10 mouse cellular contexts compared by ENCODE assay signal in the genomic region with DNA sequence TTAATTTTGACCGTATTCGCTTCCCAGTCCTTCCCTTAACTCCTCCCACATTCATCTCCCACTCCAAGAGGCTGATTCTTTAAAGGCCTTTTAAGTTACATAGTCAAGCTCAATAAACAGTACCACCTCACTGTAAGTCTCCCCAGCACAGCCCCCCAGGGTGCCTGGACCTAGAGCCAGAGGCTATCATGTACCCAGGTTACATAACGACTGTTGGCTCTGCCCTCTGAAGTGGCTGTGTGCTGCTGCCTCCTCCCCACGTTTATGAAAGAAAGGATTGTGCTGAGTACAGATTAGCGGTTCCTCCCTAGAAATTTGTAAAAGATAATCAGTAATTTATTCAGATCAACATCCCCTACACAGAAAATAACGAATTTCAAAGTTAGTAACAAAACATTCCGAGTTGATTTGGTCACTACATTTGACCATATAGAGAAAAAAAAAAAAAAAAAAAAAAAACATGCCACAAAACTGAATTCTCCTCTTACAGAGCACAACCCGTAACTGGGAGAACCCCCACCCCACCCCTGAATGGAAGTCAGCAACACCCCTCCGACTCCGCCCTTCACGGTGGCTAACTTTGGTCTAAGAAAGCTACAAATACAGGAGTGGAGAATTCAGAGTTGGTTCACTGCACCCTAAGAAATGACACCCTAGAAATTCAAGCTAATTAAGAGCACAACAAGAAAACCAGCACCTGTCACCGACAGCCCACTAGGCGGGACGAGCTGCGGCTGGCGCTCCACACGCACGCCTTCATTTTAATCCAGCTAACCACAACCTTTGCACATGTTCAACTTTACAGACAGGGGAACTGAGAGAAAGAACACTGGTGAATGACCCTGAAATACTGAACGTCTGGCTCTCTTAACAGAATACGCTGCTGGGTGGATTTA. TPM values are rescaled to one million over a fixed set of nuclear protein-coding genes. Genes with fewer than 3 reads are reported as not detected.
A peak's percentile ranks its signal among the peaks of the same experiment; 100 is the strongest.
DNase-seq lines count a peak whose midpoint lies in the region; ATAC-seq and TF ChIP-seq lines count a peak whose summit lies in the region.
"Had no signal": no experiment of that assay in that cellular context is flagged by ENCODE, and none has a peak within 500 bp of the region (broad histone marks: within the 10 kb centered on the region; RNA-seq: fewer than 3 reads in every experiment).

No protein-coding gene starts in this region.

- H3K4me2 ChIP-seq in CH12.LX (ENCODE audit: insufficient read depth, low read depth, poor library complexity, severe bottlenecking), result peak overlapping the region; percentile 93
- no peak overlapping the region for H3K4me2 ChIP-seq in forebrain, embryonic 12.5 days
- H3K4me2 ChIP-seq: neural tube, embryonic 15.5 days had no signal

- ATAC-seq in frontal cortex, adult (ENCODE audit: low TSS enrichment), result 0 out of 2 replicates have a peak, but pooled peaks have one; percentile 13
- peak; percentile 59; the same call in 1 of the 2 replicates for ATAC-seq in forebrain, embryonic 12.5 days (ENCODE audit: low FRiP score)
- ATAC-seq in monocyte, adult 5-6 weeks (replicated peaks; ENCODE audit: insufficient number of reproducible peaks, low FRiP score, low TSS enrichment, poor library complexity, severe bottlenecking), result 0 out of 2 replicates have a peak, but pooled peaks have one; percentile 18
- no peak for ATAC-seq in erythroid progenitor cell, adult 5-6 weeks (replicated peaks; ENCODE audit: low FRiP score, poor library complexity, severe bottlenecking)

- TF ChIP-seq EP300 in CH12.LX (IDR thresholded peaks at IDR 0.05; ENCODE audit: low read length), result peak; percentile 73

- peaks cover 25 to 90% of the 10 kb centered on the region in 2 experiments for H3K4me1 ChIP-seq in CH12.LX (ENCODE audit: control insufficient read depth in 1 of 2, insufficient read depth in 2 of 2)
- peaks cover 16% of the 10 kb centered on the region for H3K4me1 ChIP-seq in forebrain, embryonic 12.5 days
- H3K4me1 ChIP-seq: limb, embryonic 10.5 days had no signal

- no peak for TF ChIP-seq RAD21 in CH12.LX (IDR thresholded peaks at IDR 0.05; ENCODE audit: low read depth, low read length)

- H3K36me3 ChIP-seq in CH12.LX (replicated peaks in 1 of 2; ENCODE audit: control insufficient read depth in 1 of 2, insufficient read depth in 1 of 2, low read length in 1 of 2), result peaks cover 4 to 26% of the 10 kb centered on the region in 2 experiments
- H3K36me3 ChIP-seq in forebrain, embryonic 12.5 days (replicated peaks), result peaks cover 10% of the 10 kb centered on the region

- 52% methylated on average over 20 of the region's 20 CpGs for WGBS in forebrain, embryonic 12.5 days

- TF ChIP-seq POLR2A in CH12.LX (IDR thresholded peaks at IDR 0.05; ENCODE audit: low read depth, low read length), result peak; percentile 33; the same call in 1 of the 2 replicates

- no peak for DNase-seq in frontal cortex, postnatal 25 days (ENCODE audit: low spot score in 2 of 2)
- peak; percentile 80 for DNase-seq in CH12.LX (ENCODE audit: extremely low read depth)
- DNase-seq in adrenal gland, postnatal 10 days, result no peak
- DNase-seq in adrenal gland, adult (ENCODE audit: inconsistent age in 2 of 2, low spot score in 1 of 2), result no peak

- H3K4me3 ChIP-seq in CH12.LX (replicated peaks in 1 of 3; ENCODE audit: low read depth in 2 of 3, low read length in 2 of 3, poor library complexity in 1 of 3), result peak overlapping the region in 2 of 3 experiments; percentile 19 to 25
- no peak overlapping the region for H3K4me3 ChIP-seq in forebrain, embryonic 12.5 days (replicated peaks)
- H3K4me3 ChIP-seq: limb, embryonic 10.5 days; neural tube, embryonic 15.5 days had no signal

- no peak for TF ChIP-seq CTCF in CH12.LX (conservative IDR thresholded peaks at IDR 0.05 in 1 of 2, IDR thresholded peaks at IDR 0.05 in 1 of 2; ENCODE audit: low read depth in 2 of 2, low read length in 2 of 2)

- H3K79me2 ChIP-seq in CH12.LX (replicated peaks; ENCODE audit: control insufficient read depth, extremely low read depth, insufficient read depth, poor library complexity, severe bottlenecking), result peaks cover 7% of the 10 kb centered on the region; the same call in 1 of the 2 replicates

- in situ Hi-C loops in CH12.LX (cut with MboI; ENCODE audit: low pct_ligation_motif_present, low pct_unique_long_range_greater_than_20kb, low sequenced_read_pairs), result loop anchor here (10.0 kb wide), 1 partner anchor 45 kb away; a partner anchor contains a TSS

- no peaks in the 10 kb centered on the region for H3K9me3 ChIP-seq in CH12.LX (replicated peaks; ENCODE audit: low read length)
- H3K9me3 ChIP-seq in forebrain, embryonic 12.5 days, result no peaks in the 10 kb centered on the region
- H3K9me3 ChIP-seq: limb, embryonic 10.5 days; neural tube, embryonic 15.5 days had no signal

- no peaks in the 10 kb centered on the region for H3K27me3 ChIP-seq in CH12.LX (replicated peaks)
- H3K27me3 ChIP-seq in forebrain, embryonic 12.5 days, result no peaks in the 10 kb centered on the region
- H3K27me3 ChIP-seq: neural tube, embryonic 15.5 days had no signal

- peak overlapping the region; percentile 27; the same call in 1 of the 2 replicates for H3K9ac ChIP-seq in CH12.LX (ENCODE audit: insufficient read depth, low read depth)
- no peak overlapping the region for H3K9ac ChIP-seq in forebrain, embryonic 12.5 days
- H3K9ac ChIP-seq: neural tube, embryonic 15.5 days had no signal

- H3K27ac ChIP-seq in CH12.LX (ENCODE audit: insufficient read depth, low read depth), result peak overlapping the region; percentile 94
- peak overlapping the region; percentile 48; the same call in 1 of the 2 replicates for H3K27ac ChIP-seq in forebrain, embryonic 12.5 days
- H3K27ac ChIP-seq: limb, embryonic 10.5 days; neural tube, embryonic 15.5 days had no signal

- dilution Hi-C loops in CH12.LX (cut with MboI; ENCODE audit: extremely low pct_ligation_motif_present, extremely low pct_unique_long_range_greater_than_20kb, low sequenced_read_pairs), result no loop called here

TF ChIP-seq in CH12.LX, 34 proteins besides CTCF, POLR2A, EP300 and RAD21 (continues in another document):
- TF ChIP-seq MAFK (IDR thresholded peaks at IDR 0.05; ENCODE audit: insufficient replicate concordance, low read length) (peak; percentile 43; the same call in 1 of the 2 replicates), ZMIZ1 (IDR thresholded peaks at IDR 0.05; ENCODE audit: low read depth, low read length) (no peak), CHD2 (IDR thresholded peaks at IDR 0.05; ENCODE audit: low read length) (0 out of 2 replicates have a peak, but pooled peaks have one; percentile 32), TBP (conservative IDR thresholded peaks at IDR 0.05; ENCODE audit: low read depth, low read length) (peak; percentile 61; the same call in 1 of the 2 replicates), MXI1 (IDR thresholded peaks at IDR 0.05; ENCODE audit: low read depth, low read length) (peak; percentile 88), JUND (conservative IDR thresholded peaks at IDR 0.05; ENCODE audit: low read depth, low read length) (no peak), USF1 (IDR thresholded peaks at IDR 0.05; ENCODE audit: low read depth, low read length) (no peak), ZNF384 (IDR thresholded peaks at IDR 0.05; ENCODE audit: low read depth, low read length) (peak; percentile 96), MEF2A (IDR thresholded peaks at IDR 0.05; ENCODE audit: borderline replicate concordance, low read depth, low read length) (no peak; the same call in 1 of the 2 replicates), NRF1 (IDR thresholded peaks at IDR 0.05; ENCODE audit: low read depth, low read length) (no peak), MAX (IDR thresholded peaks at IDR 0.05; ENCODE audit: low read length) (peak; percentile 77), IRF4 (IDR thresholded peaks at IDR 0.05; ENCODE audit: low read depth, low read length) (peak; percentile 67; the same call in 1 of the 2 replicates), ELF1 (IDR thresholded peaks at IDR 0.05; ENCODE audit: low read depth, low read length) (0 out of 2 replicates have a peak, but pooled peaks have one; percentile 6), E2F4 (IDR thresholded peaks at IDR 0.05; ENCODE audit: insufficient replicate concordance, low read depth, low read length) (no peak), ZC3H11A (IDR thresholded peaks at IDR 0.05; ENCODE audit: low read depth, low read length) (no peak), NELFE (IDR thresholded peaks at IDR 0.05; ENCODE audit: low read depth, low read length) (0 out of 2 replicates have a peak, but pooled peaks have one; percentile 39), PAX5 (IDR thresholded peaks at IDR 0.05; ENCODE audit: low read length) (no peak), CHD1 (IDR thresholded peaks at IDR 0.05; ENCODE audit: low read depth, low read length) (no peak), GABPA (IDR thresholded peaks at IDR 0.05; ENCODE audit: insufficient replicate concordance, low read depth, low read length) (no peak), SIN3A (IDR thresholded peaks at IDR 0.05; ENCODE audit: low read length) (no peak; the same call in 1 of the 2 replicates), TCF12 (IDR thresholded peaks at IDR 0.05; ENCODE audit: low read depth, low read length) (no peak; the same call in 1 of the 2 replicates), JUN (IDR thresholded peaks at IDR 0.05; ENCODE audit: insufficient read depth, low read depth, low read length) (no peak), BHLHE40 (IDR thresholded peaks at IDR 0.05; ENCODE audit: low read depth, low read length) (peak; percentile 90), HCFC1 (IDR thresholded peaks at IDR 0.05; ENCODE audit: low read depth, low read length) (no peak), MAZ (IDR thresholded peaks at IDR 0.05; ENCODE audit: low read depth, low read length) (peak; percentile 67; the same call in 1 of the 2 replicates), ZKSCAN1 (IDR thresholded peaks at IDR 0.05; ENCODE audit: borderline replicate concordance, low read depth, low read length) (no peak), USF2 (conservative IDR thresholded peaks at IDR 0.05; ENCODE audit: low read depth, low read length) (no peak), POLR2AphosphoS2 (IDR thresholded peaks at IDR 0.05; ENCODE audit: low read depth, low read length) (no peak), SMC3 (IDR thresholded peaks at IDR 0.05; ENCODE audit: low read depth, low read length) (no peak), ETS1 (conservative IDR thresholded peaks at IDR 0.05; ENCODE audit: low read depth, low read length) (peak; percentile 4; the same call in 1 of the 2 replicates)

RNA-seq across cellular contexts. Expression of a gene that starts 47.0 kb away (rescaled TPM):
- total RNA-seq in CH12.LX (2012; rRNA removed) (31.3 and 35.0 TPM in 2 replicates), CH12.LX (2014; rRNA removed) (23.2 and 23.8 TPM in 2 replicates)
- 32.6 and 38.4 TPM in 2 replicates for polyA plus RNA-seq in CH12.LX (2012; ENCODE audit: insufficient read length, low read depth)
- 49.7 and 53.4 TPM in 2 replicates for polyA plus RNA-seq in forebrain, embryonic 12.5 days (2016; fragmentation: Nextera tagmentation; extraction: Ambion mirVana)
- total RNA-seq in monocyte, adult 5-6 weeks (2017), result 123 to 248 TPM (median 154 TPM) in 3 replicates
- total RNA-seq in adrenal gland, postnatal 10 days (2021), result 10 to 100 TPM; 38.4 to 49.1 TPM
- 326 and 449 TPM in 2 replicates for total RNA-seq in erythroid progenitor cell, adult 5-6 weeks (2015; ENCODE audit: low replicate concordance)
- 610 and 678 TPM in 2 replicates for total RNA-seq in erythroid progenitor cell, adult 5-6 weeks (2017; ENCODE audit: low replicate concordance)
